Mouse (Mus musculus): ENCODE measurements at regions not wholly inside any gene's neighbourhood (a gene's known extent, or its start where the extent isn't known, plus 50 kb on each side); places are given as distances from the start of the nearest gene placed in this dataset.
A peak's percentile ranks its signal among the peaks of the same experiment; 100 is the strongest.

DNA sequence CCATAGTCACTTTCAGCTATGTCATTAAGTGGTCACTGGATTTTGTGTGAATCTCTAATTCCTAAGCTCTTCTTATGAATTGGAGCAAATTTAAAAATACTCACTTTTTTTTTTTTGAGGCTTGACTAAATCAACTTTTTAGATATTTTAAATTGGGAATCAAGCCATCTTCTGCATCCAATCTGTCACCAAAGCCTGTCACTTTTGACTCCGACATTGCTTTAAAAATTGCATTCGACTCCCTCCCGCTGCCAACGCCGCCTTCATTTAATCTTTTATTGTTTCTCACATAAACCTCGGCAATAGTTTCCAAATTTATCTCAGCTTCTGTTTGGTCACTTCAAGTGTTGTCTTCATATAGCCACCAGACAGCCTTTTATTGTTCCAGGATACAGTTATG, 109.8 kb upstream of the Rorb start:
- Histone ChIP-seq H3K4me1 (ENCODE audit: control insufficient read depth, insufficient read depth, low read length) (no peaks in the 10 kb centered on the region), H3K9me3 (ENCODE audit: control insufficient read depth, low read length) (no peaks in the 10 kb centered on the region), H3K4me2 (ENCODE audit: low read depth, low read length) (no peak overlapping the region), H3K27me3 (replicated peaks; ENCODE audit: control insufficient read depth, insufficient read depth, low read length) (no peaks in the 10 kb centered on the region), H3K9ac (ENCODE audit: low read depth, low read length) (no peak overlapping the region), H3K27ac (replicated peaks; ENCODE audit: low read depth, low read length) (no peak overlapping the region), H3K4me3 (ENCODE audit: low read depth, low read length) (no peak overlapping the region), H3K36me3 (ENCODE audit: control insufficient read depth, insufficient read depth, low read length) (no peaks in the 10 kb centered on the region)
- no peak for ATAC-seq (ENCODE audit: low read depth)
- DNase-seq (ENCODE audit: low spot score) = no peak
- 93% methylated on average over 6 of the region's 6 CpGs for WGBS

DNA sequence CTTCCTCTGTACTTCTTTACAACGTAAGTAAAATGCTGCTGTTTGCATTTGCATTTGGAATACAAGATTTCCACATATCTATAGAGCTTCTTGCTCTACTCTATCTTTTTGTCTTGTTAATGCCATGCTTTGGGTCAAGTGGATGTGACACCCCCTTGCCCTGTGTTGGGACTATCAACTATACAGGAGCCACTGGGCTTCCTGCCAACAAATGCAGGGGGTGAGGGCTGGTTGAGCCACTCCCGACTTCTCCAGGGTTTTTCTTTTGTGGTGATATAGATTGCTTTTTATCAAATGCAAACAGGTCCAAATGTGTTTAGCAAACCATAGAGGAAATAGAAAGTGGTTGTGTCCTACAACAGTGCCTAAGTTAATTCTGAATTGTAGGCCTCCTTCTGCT, 108.4 kb upstream of the Rorb start:
- Histone ChIP-seq H3K9me3 (ENCODE audit: control insufficient read depth, low read length) (no peaks in the 10 kb centered on the region), H3K27me3 (replicated peaks; ENCODE audit: control insufficient read depth, insufficient read depth, low read length) (no peaks in the 10 kb centered on the region), H3K4me3 (ENCODE audit: low read depth, low read length) (no peak overlapping the region), H3K9ac (ENCODE audit: low read depth, low read length) (no peak overlapping the region), H3K27ac (replicated peaks; ENCODE audit: low read depth, low read length) (no peak overlapping the region), H3K4me1 (ENCODE audit: control insufficient read depth, insufficient read depth, low read length) (no peaks in the 10 kb centered on the region), H3K4me2 (ENCODE audit: low read depth, low read length) (no peak overlapping the region), H3K36me3 (ENCODE audit: control insufficient read depth, insufficient read depth, low read length) (no peaks in the 10 kb centered on the region)
- DNase-seq (ENCODE audit: low spot score) = no peak
- 73% methylated on average over 2 of the region's 2 CpGs for WGBS
- ATAC-seq (ENCODE audit: low read depth) = no peak

DNA sequence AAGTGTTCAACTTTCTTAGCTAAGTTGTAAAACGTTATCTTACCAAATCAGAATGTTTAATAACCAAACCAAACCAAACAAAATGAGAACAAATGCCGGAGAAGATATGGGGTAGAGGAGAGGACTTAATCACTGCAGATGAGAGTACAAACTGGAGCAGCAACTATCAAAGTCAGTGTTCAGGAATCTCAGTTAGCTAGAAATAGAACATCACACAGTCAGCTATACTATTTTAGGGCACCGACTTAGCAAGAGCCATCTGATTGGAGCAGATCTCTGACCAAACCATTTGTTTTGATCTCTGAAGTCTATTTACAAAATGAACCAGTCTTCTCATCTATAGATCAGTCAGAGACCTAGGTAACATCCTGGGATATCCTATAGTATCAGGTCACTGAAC, 107.7 kb upstream of the Rorb start:
- Histone ChIP-seq H3K9me3 (ENCODE audit: control insufficient read depth, low read length) (no peaks in the 10 kb centered on the region), H3K36me3 (ENCODE audit: control insufficient read depth, insufficient read depth, low read length) (no peaks in the 10 kb centered on the region), H3K27ac (replicated peaks; ENCODE audit: low read depth, low read length) (no peak overlapping the region), H3K27me3 (replicated peaks; ENCODE audit: control insufficient read depth, insufficient read depth, low read length) (no peaks in the 10 kb centered on the region), H3K9ac (ENCODE audit: low read depth, low read length) (no peak overlapping the region), H3K4me2 (ENCODE audit: low read depth, low read length) (no peak overlapping the region), H3K4me1 (ENCODE audit: control insufficient read depth, insufficient read depth, low read length) (no peaks in the 10 kb centered on the region), H3K4me3 (ENCODE audit: low read depth, low read length) (no peak overlapping the region)
- ATAC-seq (ENCODE audit: low read depth) = no peak
- 78% methylated on average over 3 of the region's 3 CpGs for WGBS
- DNase-seq (ENCODE audit: low spot score) = no peak

DNA sequence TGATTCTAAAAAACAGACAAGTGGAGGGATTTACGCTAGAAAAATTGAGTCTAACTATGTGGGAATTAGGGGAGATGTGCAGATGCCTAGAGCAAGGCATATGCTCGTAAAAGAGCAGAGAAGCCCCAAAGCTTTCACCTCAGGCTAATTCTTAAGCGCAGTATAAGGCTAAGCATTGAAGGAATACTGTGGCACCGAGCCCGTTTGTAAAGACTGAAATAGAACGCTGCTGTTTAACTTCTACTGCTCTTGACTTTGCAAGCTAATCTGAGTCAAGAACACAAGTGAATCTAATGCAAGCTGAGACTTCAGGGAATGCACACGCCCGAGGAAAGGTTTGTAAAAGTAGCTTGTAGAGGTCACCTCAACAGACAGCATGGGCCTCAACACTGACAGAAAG, 88.5 kb upstream of the Rorb start:
- H3K4me3 ChIP-seq (ENCODE audit: low read depth, low read length) = no peak overlapping the region
- peak; percentile 2 for DNase-seq (ENCODE audit: low spot score)
- ATAC-seq (ENCODE audit: low read depth) = no peak
- 67% methylated on average over 8 of the region's 8 CpGs for WGBS
- H3K9me3 ChIP-seq (ENCODE audit: control insufficient read depth, low read length) = no peaks in the 10 kb centered on the region
- H3K4me1 ChIP-seq (ENCODE audit: control insufficient read depth, insufficient read depth, low read length) = no peaks in the 10 kb centered on the region
- no peaks in the 10 kb centered on the region for H3K36me3 ChIP-seq (ENCODE audit: control insufficient read depth, insufficient read depth, low read length)
- H3K9ac ChIP-seq (ENCODE audit: low read depth, low read length) = no peak overlapping the region
- H3K27ac ChIP-seq (replicated peaks; ENCODE audit: low read depth, low read length) = no peak overlapping the region
- H3K27me3 ChIP-seq (replicated peaks; ENCODE audit: control insufficient read depth, insufficient read depth, low read length) = no peaks in the 10 kb centered on the region
- no peak overlapping the region for H3K4me2 ChIP-seq (ENCODE audit: low read depth, low read length)

DNA sequence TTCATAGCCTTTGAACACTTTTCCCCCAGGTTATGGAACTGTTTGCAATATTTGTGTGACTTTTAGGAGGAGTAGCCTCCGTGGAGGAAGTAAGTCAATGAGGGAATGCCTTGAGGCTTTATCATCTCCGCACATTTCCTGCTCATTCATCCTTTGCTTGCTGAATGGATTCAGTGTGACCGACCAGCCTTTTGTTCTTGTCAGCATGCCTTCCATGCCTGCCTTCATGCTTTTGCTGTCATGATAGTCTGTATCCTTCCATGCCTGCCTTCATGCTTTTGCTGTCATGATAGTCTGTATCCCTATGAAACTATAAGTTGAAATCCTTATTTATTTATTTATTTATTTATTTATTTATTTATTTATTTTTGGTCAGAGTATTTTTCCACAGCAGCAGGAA, 87.8 kb upstream of the Rorb start:
- ATAC-seq (ENCODE audit: low read depth) (no peak), DNase-seq (ENCODE audit: low spot score) (no peak)
- Histone ChIP-seq H3K4me3 (ENCODE audit: low read depth, low read length) (no peak overlapping the region), H3K27me3 (replicated peaks; ENCODE audit: control insufficient read depth, insufficient read depth, low read length) (no peaks in the 10 kb centered on the region), H3K9me3 (ENCODE audit: control insufficient read depth, low read length) (no peaks in the 10 kb centered on the region), H3K27ac (replicated peaks; ENCODE audit: low read depth, low read length) (no peak overlapping the region), H3K4me2 (ENCODE audit: low read depth, low read length) (no peak overlapping the region), H3K36me3 (ENCODE audit: control insufficient read depth, insufficient read depth, low read length) (no peaks in the 10 kb centered on the region), H3K4me1 (ENCODE audit: control insufficient read depth, insufficient read depth, low read length) (no peaks in the 10 kb centered on the region), H3K9ac (ENCODE audit: low read depth, low read length) (no peak overlapping the region)
- 29% methylated on average over 3 of the region's 3 CpGs for WGBS

DNA sequence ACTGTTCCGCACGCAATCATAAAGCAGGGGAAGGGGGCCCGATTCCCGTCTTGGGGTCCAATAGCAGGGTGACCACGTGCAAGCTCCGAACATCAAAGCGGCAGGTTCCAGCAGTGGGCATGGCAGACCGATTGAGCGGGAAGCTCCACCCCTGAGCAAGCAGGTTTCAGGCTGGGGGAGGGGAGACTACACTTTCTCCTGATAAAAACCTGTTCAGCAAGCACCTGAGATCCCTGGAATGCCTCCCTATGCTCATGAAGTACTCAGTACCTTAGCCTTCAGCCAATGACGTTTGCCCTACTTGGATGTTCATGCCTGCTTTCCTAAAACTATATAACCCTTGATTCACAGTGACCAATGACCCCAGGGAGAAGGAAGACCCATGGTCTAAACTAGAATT, 83.7 kb upstream of the Rorb start:
- Histone ChIP-seq H3K9ac (ENCODE audit: low read depth, low read length) (no peak overlapping the region), H3K4me2 (ENCODE audit: low read depth, low read length) (no peak overlapping the region), H3K9me3 (ENCODE audit: control insufficient read depth, low read length) (no peaks in the 10 kb centered on the region), H3K27me3 (replicated peaks; ENCODE audit: control insufficient read depth, insufficient read depth, low read length) (no peaks in the 10 kb centered on the region), H3K4me3 (ENCODE audit: low read depth, low read length) (no peak overlapping the region), H3K36me3 (ENCODE audit: control insufficient read depth, insufficient read depth, low read length) (no peaks in the 10 kb centered on the region), H3K4me1 (ENCODE audit: control insufficient read depth, insufficient read depth, low read length) (no peaks in the 10 kb centered on the region), H3K27ac (replicated peaks; ENCODE audit: low read depth, low read length) (no peak overlapping the region)
- WGBS = 35% methylated on average over 10 of the region's 10 CpGs
- DNase-seq (ENCODE audit: low spot score) (peak; percentile 13), ATAC-seq (ENCODE audit: low read depth) (no peak)

DNA sequence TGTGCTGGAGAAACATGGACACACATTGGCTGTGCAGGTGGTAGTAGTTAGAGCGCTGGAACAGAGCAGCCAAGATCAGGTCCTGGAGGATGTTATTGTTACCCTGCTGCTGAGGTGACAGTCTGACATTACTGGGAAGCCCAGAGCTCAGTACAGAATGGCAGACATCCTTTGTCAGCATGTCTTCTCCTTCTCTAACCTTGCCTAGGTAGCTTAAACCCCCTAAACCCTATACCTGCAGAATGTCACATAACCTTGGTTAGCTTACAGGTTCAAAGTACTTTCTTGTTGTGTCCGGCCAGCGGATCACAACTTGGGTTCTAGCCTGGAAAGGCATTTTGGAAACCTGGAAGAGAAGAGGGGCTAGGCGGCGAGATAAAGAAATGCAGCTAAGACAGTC, 83.3 kb upstream of the Rorb start:
- no peak for DNase-seq (ENCODE audit: low spot score)
- H3K27ac ChIP-seq (replicated peaks; ENCODE audit: low read depth, low read length) = no peak overlapping the region
- H3K4me2 ChIP-seq (ENCODE audit: low read depth, low read length) = no peak overlapping the region
- no peaks in the 10 kb centered on the region for H3K4me1 ChIP-seq (ENCODE audit: control insufficient read depth, insufficient read depth, low read length)
- no peak overlapping the region for H3K4me3 ChIP-seq (ENCODE audit: low read depth, low read length)
- H3K9me3 ChIP-seq (ENCODE audit: control insufficient read depth, low read length) = no peaks in the 10 kb centered on the region
- WGBS = 70% methylated on average over 5 of the region's 5 CpGs
- no peaks in the 10 kb centered on the region for H3K36me3 ChIP-seq (ENCODE audit: control insufficient read depth, insufficient read depth, low read length)
- no peak for ATAC-seq (ENCODE audit: low read depth)
- H3K27me3 ChIP-seq (replicated peaks; ENCODE audit: control insufficient read depth, insufficient read depth, low read length) = no peaks in the 10 kb centered on the region
- no peak overlapping the region for H3K9ac ChIP-seq (ENCODE audit: low read depth, low read length)

DNA sequence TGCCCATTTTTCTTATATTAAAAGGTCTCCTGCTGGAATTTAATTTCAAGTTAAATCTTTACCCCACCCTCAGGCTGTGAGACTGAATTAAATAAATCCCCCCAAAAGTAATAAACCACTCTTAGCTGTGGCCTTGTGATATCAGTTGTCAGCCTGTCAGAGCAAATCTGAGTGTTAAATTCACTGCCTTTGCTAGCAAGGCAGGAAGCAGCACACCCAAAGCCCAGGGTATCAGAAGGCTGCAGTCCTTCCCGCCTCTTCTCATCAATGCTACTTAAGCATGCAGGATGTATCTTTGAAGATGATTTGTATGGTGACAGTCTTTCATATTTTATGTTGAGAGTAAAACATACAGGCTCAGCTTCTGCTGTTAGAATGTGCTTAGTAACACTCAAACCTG, 61.8 kb upstream of the Rorb start:
- Histone ChIP-seq H3K27me3 (replicated peaks; ENCODE audit: control insufficient read depth, insufficient read depth, low read length) (no peaks in the 10 kb centered on the region), H3K9me3 (ENCODE audit: control insufficient read depth, low read length) (0 out of 2 replicates have a peak, but pooled peaks cover 3% of the 10 kb centered on the region), H3K4me3 (ENCODE audit: low read depth, low read length) (no peak overlapping the region), H3K27ac (replicated peaks; ENCODE audit: low read depth, low read length) (no peak overlapping the region), H3K4me1 (ENCODE audit: control insufficient read depth, insufficient read depth, low read length) (no peaks in the 10 kb centered on the region), H3K4me2 (ENCODE audit: low read depth, low read length) (no peak overlapping the region), H3K9ac (ENCODE audit: low read depth, low read length) (no peak overlapping the region), H3K36me3 (ENCODE audit: control insufficient read depth, insufficient read depth, low read length) (no peaks in the 10 kb centered on the region)
- DNase-seq (ENCODE audit: low spot score) (no peak), ATAC-seq (ENCODE audit: low read depth) (no peak)
- WGBS = 70% methylated on average over 1 of the region's 1 CpGs

DNA sequence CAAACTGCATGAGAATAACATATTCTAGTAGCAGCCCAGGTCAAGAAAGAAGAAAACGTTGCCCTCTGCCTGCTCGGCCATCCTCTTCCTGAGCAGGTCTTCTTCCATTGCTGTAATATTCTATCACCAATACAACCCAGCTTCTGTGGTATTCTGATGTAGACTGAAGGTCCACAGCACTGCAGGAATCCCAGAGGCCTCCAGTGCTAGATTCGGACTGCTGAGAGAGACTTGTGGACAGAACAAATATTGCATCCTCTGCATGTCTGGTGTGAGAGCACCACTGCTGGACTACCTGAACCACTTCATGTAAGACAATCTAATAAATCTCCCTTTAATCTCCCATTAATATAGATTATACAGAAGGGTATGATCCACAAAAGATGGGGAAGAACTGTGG, 59.8 kb upstream of the Rorb start:
- no peak overlapping the region for H3K9ac ChIP-seq (ENCODE audit: low read depth, low read length)
- H3K9me3 ChIP-seq (ENCODE audit: control insufficient read depth, low read length) = 0 out of 2 replicates have a peak, but pooled peaks cover 3% of the 10 kb centered on the region
- H3K4me1 ChIP-seq (ENCODE audit: control insufficient read depth, insufficient read depth, low read length) = no peaks in the 10 kb centered on the region
- ATAC-seq (ENCODE audit: low read depth) (no peak), DNase-seq (ENCODE audit: low spot score) (no peak)
- 85% methylated on average over 3 of the region's 3 CpGs for WGBS
- H3K27me3 ChIP-seq (replicated peaks; ENCODE audit: control insufficient read depth, insufficient read depth, low read length) = no peaks in the 10 kb centered on the region
- H3K4me2 ChIP-seq (ENCODE audit: low read depth, low read length) = no peak overlapping the region
- no peak overlapping the region for H3K27ac ChIP-seq (replicated peaks; ENCODE audit: low read depth, low read length)
- no peak overlapping the region for H3K4me3 ChIP-seq (ENCODE audit: low read depth, low read length)
- H3K36me3 ChIP-seq (ENCODE audit: control insufficient read depth, insufficient read depth, low read length) = no peaks in the 10 kb centered on the region

Measured in embryonic facial prominence, embryonic 14.5 days (tissue).